Mouse (Mus musculus): ENCODE measurements around the gene Asic4.

Asic4 gene

DNA sequence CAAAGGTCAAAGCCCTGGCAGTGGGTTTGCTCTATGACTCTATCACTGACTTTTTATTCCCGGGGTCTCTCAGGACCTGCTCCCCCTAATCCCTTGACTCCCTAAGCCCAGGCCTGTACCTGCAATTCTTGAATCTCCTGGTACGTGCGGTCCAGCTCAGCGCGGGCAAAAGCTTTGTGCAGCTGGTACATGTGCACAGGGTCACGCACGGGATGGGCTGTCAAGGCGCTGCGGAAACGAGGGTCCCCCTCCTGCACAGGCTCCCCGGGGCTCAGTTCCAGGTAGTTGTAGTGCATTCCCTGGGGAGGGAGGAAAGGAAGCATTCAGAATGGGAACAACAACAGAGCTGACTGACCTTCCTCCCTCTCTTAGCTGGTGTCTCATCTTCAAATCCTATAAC is 26.2 kb downstream of the Asic4 start:
- TF ChIP-seq GATA4 (IDR thresholded peaks at IDR 0.05; ENCODE audit: insufficient replicate concordance, low read length), result no peak

DNA sequence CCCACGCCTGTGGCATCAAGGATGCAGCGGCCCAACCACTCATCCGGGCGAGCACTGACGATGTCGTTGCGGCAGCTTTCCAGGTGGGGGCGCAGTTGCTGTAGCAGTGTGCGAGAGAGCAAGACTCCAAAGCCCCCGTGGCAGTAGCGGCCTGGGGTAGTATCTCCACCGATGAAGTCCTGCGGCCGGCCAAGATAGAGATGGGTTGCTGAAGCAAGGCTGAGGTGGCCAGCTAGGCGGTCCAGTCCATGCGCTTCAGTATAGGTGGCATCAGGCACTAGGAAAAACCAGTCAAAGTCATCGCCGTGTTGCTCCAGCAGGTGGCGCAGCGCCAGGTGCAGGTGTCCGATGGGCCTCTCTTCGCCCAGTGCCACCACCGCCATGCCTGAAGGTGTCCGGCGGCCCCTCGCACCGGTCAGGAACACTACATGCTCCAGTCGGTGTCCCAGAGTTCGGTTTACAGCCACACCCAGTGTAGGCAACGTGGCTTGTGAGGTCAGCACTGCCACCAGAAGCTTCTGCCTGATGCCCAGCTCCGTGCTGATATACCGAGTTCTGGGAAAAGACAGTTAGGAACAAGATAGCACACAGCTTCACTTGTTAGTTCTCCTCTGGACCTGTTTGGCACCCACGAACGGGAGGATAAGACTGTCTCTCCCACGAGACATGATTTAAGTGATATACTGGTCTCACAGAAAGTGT is 27.2 kb downstream of the Asic4 start:
- no peak for TF ChIP-seq GATA4 (IDR thresholded peaks at IDR 0.05; ENCODE audit: insufficient replicate concordance, low read length)

DNA sequence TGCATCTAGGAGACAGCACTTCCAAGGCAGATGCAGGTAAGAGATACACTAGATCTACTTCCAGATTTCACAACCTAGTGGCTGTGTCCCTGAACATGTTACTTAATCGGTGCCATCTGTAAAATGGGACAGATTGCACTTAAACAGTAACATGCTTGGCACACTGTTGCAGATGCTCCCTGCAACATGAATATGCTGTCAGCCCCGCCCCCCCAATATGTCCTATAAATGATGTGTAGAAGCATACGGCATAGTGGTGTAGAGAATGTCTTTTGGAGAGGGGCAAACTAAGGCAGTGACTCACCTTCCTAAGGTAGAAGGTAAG is 27.7 kb downstream of the Asic4 start:
- no peak for TF ChIP-seq GATA4 (IDR thresholded peaks at IDR 0.05; ENCODE audit: insufficient replicate concordance, low read length)

DNA sequence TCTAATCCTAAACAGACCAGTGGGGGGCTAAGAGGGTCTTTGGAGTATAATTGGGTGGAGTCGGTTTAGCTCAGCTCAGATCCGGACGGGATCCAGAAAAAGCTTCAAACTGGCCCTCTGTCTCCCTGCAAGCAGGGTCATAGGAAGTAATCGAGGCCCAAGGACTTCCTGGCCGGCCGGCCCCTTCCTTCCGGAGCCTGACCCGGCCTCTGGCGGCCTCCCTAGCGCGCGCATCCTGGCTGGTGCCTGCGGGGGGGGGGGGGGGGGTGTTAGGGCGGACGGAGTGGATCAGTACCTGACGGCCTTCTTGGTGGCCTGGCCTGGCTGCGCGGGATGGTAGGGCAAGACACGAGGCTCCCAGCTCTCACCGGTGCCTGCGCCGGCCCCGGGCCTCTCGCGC is 28.3 kb downstream of the Asic4 start:
- TF ChIP-seq GATA4 (IDR thresholded peaks at IDR 0.05; ENCODE audit: insufficient replicate concordance, low read length), result no peak

DNA sequence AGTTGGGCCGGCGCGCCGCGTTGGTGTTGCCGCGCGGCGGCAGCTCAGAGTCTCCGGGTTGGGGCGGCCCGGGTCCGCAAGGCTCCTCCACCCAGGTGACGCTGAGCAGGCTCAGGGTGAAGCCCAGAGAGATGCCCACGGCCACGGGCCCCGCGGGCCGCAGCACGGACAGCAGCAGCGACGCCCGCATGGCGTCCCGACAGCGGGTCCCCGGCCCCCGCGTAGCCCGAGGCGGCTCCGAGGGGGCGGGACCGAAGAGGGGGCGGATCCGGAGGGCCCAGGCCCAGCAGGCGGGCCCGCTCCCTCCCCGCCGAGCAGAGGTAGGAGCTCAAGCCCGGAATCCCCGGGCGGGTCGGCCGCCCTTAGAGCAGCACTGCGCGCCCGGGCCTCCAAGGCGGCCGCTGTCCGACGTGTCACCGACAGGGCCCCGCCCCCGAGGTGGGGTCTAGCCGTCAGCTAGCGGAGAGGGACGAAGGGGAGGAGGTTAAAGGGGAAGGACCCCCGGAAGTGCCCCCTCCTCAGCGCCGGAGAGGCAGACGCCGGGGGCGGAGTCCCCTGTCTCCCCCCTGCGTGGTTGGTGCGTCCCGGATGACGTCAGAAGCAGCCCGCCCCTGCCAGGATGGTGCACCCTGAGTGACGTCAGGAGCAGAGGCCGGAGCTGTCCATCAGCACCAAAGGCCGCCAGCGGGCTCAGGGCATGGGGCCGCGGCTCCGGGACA is 28.8 kb downstream of the Asic4 start, which contains the start of the genes Chpf and Tmem198:
Gene Chpf, minus strand, starts transcription at position 392 of the 719 bp plus-strand sequence.
Gene Tmem198, plus strand, starts transcription at position 617 of the 719 bp plus-strand sequence.
- no peak for TF ChIP-seq GATA4 (IDR thresholded peaks at IDR 0.05; ENCODE audit: insufficient replicate concordance, low read length)

DNA sequence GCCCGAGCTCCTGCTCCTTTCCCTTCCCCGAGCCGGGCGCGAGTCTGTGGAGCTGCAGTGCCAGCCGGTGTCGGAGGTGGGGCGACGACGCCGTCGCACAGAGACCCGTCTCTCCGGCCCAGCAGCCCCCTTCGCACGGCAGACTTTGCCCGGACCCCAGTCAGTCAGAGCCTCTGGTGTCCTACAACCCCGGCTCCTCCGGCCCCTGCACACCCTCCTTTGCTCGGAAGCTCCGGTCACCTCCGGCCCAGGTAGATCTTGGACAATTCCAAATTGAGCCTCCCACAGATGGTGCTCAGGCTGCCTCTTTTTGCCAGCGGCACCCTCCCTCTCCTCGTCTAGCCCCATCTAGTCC is 29.4 kb downstream of the Asic4 start:
- TF ChIP-seq GATA4 (IDR thresholded peaks at IDR 0.05; ENCODE audit: insufficient replicate concordance, low read length), result no peak

DNA sequence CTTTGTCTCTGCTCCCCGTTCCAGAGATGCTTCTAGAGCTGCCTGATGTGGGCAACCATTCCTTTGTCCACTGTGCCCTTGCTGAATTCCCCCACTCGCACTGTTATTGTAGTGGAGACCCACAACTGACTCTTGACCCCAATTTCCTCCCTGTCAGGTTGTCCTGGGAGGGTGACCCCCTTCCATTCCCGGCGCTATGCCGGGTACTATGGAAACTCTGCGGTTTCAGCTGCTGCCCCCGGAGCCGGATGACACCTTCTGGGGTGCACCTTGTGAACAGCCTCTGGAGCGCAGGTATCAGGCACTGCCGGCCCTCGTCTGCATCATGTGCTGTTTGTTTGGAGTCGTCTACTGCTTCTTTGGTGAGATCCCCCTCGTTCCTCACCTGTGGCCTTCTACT is 29.8 kb downstream of the Asic4 start:
- TF ChIP-seq GATA4 (IDR thresholded peaks at IDR 0.05; ENCODE audit: insufficient replicate concordance, low read length), result no peak

DNA sequence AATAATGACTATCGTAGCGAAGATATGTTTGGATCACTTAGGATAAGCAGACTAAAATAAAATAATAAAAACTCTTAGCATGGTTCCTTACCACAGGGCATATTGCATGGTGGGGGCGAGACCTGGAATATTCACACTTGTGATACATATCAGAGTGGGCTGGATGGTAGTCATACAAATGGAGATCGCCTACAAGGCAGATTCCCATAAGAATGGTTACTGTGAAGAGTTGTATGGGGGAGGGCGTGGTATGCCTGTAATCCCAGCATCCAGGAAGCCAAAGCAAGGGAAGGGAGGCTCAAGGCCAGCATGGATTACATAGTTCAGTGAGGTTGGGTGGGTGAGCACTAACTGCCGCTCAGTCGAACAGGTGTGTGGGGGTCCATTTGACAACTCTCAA is 30.5 kb downstream of the Asic4 start:
- no peak for TF ChIP-seq GATA4 (IDR thresholded peaks at IDR 0.05; ENCODE audit: insufficient replicate concordance, low read length)

DNA sequence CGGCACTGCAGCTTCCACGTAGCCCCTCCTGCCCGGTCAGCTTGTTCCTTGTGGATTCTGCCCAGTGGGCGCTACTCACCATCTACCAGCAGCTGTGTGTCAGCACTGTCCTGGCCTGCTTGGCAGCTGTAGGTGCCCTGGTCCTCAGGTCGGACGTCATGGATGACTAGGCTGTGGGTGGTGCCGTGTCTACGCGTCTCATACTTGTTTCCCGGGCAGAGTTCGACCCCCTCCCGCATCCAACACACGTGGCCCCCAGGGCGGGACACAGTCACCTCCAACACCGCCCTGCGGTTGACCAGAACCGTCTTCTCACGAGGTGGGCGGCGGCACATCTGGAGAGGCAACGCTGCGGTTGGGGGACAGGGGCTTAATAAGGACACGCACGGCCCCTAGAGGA is 36.3 kb downstream of the Asic4 start:
- no peak for TF ChIP-seq GATA4 (IDR thresholded peaks at IDR 0.05; ENCODE audit: insufficient replicate concordance, low read length)

DNA sequence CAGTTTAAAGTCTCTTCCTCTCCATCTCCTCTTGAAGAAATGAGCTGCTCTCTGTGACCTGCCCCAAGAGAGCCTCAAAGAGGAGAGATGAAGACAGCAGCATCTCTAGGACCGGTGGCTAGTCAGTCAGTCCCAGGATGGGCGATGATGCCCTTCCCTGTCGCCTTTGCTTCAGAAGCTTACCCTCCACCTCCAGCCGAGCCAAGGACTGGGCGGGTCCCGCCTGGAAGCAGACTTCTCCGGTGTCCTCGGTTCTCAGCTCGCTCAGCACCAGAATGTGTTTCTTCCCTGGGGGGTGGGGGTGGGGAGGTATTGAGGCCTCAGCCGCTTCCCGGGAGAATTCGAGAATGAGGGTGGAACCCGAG is 36.8 kb downstream of the Asic4 start:
- TF ChIP-seq GATA4 (IDR thresholded peaks at IDR 0.05; ENCODE audit: insufficient replicate concordance, low read length), result no peak

DNA sequence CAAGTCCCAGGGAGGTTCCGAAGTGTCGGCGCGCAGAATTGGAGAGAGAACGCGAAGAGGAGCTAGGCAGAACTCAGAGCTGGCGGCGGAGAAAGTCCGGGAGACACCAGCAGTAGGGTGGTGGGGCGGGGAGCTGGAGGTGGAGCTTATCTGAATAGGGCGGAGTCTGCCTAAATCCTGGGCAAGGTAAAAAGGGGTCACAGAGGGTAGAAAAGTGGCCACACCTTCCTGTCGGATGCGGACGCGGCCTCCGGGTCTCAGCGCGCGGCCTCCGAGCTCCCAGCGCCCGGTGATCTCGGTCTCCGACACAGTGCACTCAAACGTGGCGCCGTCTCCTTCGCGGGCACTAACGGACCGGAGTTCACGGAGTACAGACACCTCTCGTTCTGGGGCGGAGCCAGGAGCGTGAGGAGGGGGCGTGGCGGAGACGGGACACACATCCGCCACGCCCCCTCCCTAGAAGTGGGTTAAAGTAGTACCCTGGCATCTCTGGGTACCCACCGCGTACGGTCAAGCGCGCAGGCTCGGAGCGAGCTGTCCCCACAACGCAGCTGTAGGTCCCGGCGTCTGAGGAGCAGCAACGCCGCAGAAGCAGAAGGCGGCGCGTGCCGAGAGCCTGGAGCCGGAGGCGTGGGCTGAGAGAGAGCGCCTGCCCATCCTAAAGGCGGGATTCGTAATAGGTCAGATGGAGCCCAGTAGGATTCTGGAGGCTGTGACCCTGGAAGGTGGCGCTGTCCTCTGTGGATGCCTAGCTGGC is 37.3 kb downstream of the Asic4 start:
- TF ChIP-seq GATA4 (IDR thresholded peaks at IDR 0.05; ENCODE audit: insufficient replicate concordance, low read length), result no peak

DNA sequence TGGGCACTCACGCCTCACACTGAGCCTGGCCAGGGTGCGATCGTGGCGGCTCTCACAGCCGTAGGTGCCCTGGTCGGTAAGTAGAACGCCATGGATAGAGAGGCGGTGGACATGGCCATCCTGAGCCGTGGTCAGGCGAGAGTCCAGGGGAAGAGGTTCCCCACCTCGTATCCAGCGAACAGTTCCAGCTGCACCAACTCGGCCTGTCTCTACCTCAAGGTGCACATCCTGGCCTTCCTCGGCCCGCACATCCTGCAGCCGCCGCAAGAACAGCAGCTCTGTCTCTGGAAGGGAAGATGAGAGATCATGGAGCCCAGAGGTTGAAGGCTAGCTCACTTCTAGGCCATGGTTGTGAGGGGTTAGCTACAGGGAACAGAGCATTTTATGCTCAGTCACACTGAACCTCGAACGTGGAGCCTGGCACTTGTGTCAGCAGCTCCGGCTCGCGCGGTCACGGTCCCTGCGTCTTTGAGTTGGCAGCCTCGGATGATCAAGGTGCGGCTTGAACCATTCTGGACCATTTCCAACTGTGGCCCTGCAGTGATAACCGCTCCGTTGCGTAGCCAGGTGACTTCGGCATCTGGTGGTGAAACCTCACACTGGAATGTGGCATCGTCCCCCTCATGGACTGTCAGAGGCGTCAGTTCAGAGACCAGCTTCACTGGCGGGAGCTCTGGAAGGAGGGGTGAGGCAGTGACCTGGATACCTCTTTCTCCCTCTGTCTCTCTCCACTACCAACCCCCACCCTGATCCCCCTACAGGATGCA is 40.7 kb downstream of the Asic4 start:
- no peak for TF ChIP-seq GATA4 (IDR thresholded peaks at IDR 0.05; ENCODE audit: insufficient replicate concordance, low read length)

DNA sequence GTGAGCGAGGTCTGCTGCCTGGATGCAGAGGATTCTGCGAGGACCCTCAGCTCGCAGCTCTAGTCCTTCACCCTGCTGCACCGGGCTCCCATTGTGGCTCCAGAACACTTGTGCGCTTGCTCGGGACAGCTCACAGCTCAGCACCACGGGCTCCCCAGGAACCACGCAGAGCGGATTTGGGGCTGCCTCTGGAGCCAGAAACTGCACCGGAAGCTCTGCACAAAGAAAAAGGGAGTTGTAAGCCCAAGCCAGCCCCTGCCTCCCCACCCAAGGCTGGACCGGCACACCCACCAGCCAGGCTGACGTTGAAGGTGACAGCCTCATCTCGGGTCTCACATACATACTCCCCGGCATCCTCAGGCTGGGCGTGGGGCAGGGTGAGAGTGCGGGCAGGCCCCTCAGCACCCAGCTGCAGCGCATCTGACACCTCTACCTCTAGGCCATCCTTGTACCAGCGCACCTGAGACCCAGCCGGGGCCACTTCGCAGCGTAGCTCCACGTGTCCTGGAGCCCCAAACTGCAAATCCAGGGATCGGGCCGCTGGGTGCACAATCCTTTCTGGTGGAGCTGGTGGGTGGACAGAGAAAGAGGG is 42.4 kb downstream of the Asic4 start:
- TF ChIP-seq GATA4 (IDR thresholded peaks at IDR 0.05; ENCODE audit: insufficient replicate concordance, low read length), result no peak

DNA sequence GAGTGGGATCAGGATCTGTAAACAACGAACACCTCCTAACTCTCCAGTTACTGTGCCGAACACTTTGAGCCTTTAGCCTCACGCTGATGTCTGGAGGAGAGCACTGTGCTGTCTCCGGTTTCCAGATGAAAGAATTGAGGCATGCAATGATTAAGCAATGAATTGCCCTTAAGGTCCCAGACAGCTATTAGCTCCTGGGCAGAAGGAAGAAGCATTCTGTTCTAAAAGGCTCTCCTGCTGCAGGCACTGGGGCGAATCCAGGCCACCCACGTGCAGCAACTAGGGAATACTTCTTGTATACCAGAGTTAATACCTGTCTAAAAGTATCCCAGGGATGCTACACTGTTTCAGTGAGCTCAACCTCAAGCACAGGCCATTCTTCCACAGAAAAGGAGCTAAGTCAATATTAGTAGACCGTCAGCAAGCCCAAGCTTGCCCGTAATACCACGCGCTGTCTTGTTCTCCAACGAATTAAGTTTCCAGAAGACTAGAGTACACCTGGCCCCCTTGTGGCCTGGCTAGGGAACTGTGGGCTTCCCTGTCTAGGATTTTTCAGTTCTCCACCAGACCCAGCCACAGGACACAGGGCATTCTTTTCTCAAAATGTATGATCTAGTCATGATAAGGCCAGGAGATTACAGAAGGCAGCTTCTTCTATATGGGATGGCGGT is 44.8 kb downstream of the Asic4 start:
- no peak for TF ChIP-seq GATA4 (IDR thresholded peaks at IDR 0.05; ENCODE audit: insufficient replicate concordance, low read length)

DNA sequence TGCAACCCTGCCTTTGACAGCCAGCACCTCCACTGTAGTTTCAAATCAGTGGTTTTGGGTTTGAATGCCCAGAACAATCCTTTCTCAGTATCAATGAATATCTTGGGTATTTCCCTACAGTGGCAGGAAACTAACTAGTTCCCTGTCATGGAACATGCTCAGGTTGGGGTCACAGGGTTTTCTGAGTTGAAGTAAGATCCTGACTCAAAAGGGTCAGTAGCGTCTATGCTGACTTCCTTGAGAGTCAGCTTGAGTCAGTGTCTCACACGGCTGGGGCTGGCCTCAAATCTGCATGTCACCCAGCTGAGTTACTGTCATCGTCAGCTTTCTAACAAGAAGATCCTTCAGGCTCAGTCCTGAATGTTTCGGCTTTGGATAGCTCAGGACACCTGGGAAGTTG is 48.7 kb downstream of the Asic4 start:
- no peak for TF ChIP-seq GATA4 (IDR thresholded peaks at IDR 0.05; ENCODE audit: insufficient replicate concordance, low read length)

Data from liver, adult (tissue).